Mouse (Mus musculus): ENCODE measurements around the gene Sec61a2. TPM values are rescaled to one million over a fixed set of nuclear protein-coding genes. Genes with fewer than 3 reads are reported as not detected.

The Sec61a2 gene
- polyA plus RNA-seq, 1 experiment from 2014 or later = 102 TPM

DNA sequence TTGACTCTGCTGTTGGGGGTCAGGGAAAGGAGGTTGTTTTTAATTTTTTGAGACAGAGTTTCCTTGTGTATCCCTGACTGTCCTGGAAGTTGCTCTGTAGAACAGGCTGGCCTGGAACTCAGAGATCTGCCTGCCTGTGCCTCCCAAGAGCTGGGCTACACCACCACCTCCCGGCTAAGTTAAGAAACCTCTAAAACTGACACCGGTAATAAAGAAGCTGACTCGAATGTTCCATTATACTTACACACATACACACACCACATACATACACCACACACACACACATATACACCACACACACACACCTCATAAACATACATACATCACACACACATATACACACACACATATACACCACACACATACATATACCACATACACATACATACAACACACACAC lies 39.7 kb upstream of the Sec61a2 start:
- Histone ChIP-seq H3K4me1 (ENCODE audit: control insufficient read depth, insufficient read depth, low read length) (no peaks in the 10 kb centered on the region), H3K9me3 (ENCODE audit: control insufficient read depth, low read length) (no peaks in the 10 kb centered on the region), H3K27me3 (ENCODE audit: control insufficient read depth, insufficient read depth, low read length) (no peaks in the 10 kb centered on the region), H3K4me3 (ENCODE audit: low read length) (no peak overlapping the region), H3K27ac (ENCODE audit: low read depth, low read length) (no peak overlapping the region), H3K9ac (ENCODE audit: low read depth, low read length) (no peak overlapping the region), H3K4me2 (replicated peaks; ENCODE audit: low read depth, low read length) (no peak overlapping the region), H3K36me3 (ENCODE audit: control insufficient read depth, insufficient read depth, low read length) (no peaks in the 10 kb centered on the region)
- no peak for ATAC-seq (ENCODE audit: low FRiP score, low TSS enrichment)
- WGBS = 48% methylated on average over 3 of the region's 3 CpGs

DNA sequence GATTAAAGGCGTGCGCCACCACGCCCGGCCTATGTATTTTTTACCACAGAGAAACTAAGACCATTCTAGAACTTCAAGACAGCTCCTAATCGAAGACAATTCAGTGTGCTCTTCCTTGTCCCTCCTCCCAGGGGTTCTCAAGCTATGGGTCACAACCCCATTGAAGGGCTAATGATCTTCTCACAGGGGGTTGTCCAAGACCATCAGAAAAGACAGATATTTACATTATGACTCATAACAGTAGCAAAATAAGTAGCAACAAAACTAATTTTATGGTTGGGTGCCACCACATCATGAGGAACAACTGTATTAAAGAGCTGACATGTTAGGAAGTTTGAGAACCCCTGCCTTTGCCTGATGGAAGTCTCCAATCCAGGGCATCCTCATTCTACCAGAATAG lies 36.7 kb upstream of the Sec61a2 start:
- ATAC-seq (ENCODE audit: low FRiP score, low TSS enrichment) = no peak
- 96% methylated on average over 5 of the region's 5 CpGs for WGBS

GRCm38 (mm10) chr2:5930291-5931054 lies 35.2 kb upstream of the Sec61a2 start:
- H3K9me3 ChIP-seq (ENCODE audit: control insufficient read depth, low read length) = no peaks in the 10 kb centered on the region
- H3K9ac ChIP-seq (ENCODE audit: low read depth, low read length) = no peak overlapping the region
- no peaks in the 10 kb centered on the region for H3K27me3 ChIP-seq (ENCODE audit: control insufficient read depth, insufficient read depth, low read length)
- H3K27ac ChIP-seq (ENCODE audit: low read depth, low read length) = no peak overlapping the region; the same call in 1 of the 2 replicates
- H3K4me1 ChIP-seq (ENCODE audit: control insufficient read depth, insufficient read depth, low read length) = no peaks in the 10 kb centered on the region
- WGBS = 79% methylated on average over 18 of the region's 18 CpGs
- H3K4me2 ChIP-seq (replicated peaks; ENCODE audit: low read depth, low read length) = no peak overlapping the region
- H3K4me3 ChIP-seq (ENCODE audit: low read length) = no peak overlapping the region
- no peak for ATAC-seq (ENCODE audit: low FRiP score, low TSS enrichment)
- no peaks in the 10 kb centered on the region; the same call in 1 of the 2 replicates for H3K36me3 ChIP-seq (ENCODE audit: control insufficient read depth, insufficient read depth, low read length)

More for the DNA sequence above, 36.7 kb upstream of the Sec61a2 start:
- Histone ChIP-seq H3K4me3 (ENCODE audit: low read length) (no peak overlapping the region), H3K27me3 (ENCODE audit: control insufficient read depth, insufficient read depth, low read length) (no peaks in the 10 kb centered on the region), H3K27ac (ENCODE audit: low read depth, low read length) (no peak overlapping the region), H3K36me3 (ENCODE audit: control insufficient read depth, insufficient read depth, low read length) (no peaks in the 10 kb centered on the region; the same call in 1 of the 2 replicates), H3K4me2 (replicated peaks; ENCODE audit: low read depth, low read length) (no peak overlapping the region), H3K9ac (ENCODE audit: low read depth, low read length) (no peak overlapping the region), H3K4me1 (ENCODE audit: control insufficient read depth, insufficient read depth, low read length) (no peaks in the 10 kb centered on the region), H3K9me3 (ENCODE audit: control insufficient read depth, low read length) (no peaks in the 10 kb centered on the region)

- no peak overlapping the region for H3K9ac ChIP-seq (ENCODE audit: low read depth, low read length)
- H3K4me1 ChIP-seq (ENCODE audit: control insufficient read depth, insufficient read depth, low read length) = no peaks in the 10 kb centered on the region
- no peak overlapping the region for H3K4me2 ChIP-seq (replicated peaks; ENCODE audit: low read depth, low read length)
- H3K27ac ChIP-seq (ENCODE audit: low read depth, low read length) = no peak overlapping the region; the same call in 1 of the 2 replicates
- H3K36me3 ChIP-seq (ENCODE audit: control insufficient read depth, insufficient read depth, low read length) = no peaks in the 10 kb centered on the region; the same call in 1 of the 2 replicates
- H3K27me3 ChIP-seq (ENCODE audit: control insufficient read depth, insufficient read depth, low read length) = no peaks in the 10 kb centered on the region
- H3K9me3 ChIP-seq (ENCODE audit: control insufficient read depth, low read length) = no peaks in the 10 kb centered on the region
- peak; percentile 78 for ATAC-seq (ENCODE audit: low FRiP score, low TSS enrichment)
- H3K4me3 ChIP-seq (ENCODE audit: low read length) = no peak overlapping the region
- 57% methylated on average over 5 of the region's 5 CpGs for WGBS
These were observed 34.6 kb upstream of the Sec61a2 start for GRCm38 (mm10) chr2:5929793-5930192.

GRCm38 (mm10) chr2:5927481-5927880 lies 32.2 kb upstream of the Sec61a2 start:
- H3K4me2 ChIP-seq (replicated peaks; ENCODE audit: low read depth, low read length) = no peak overlapping the region
- no peaks in the 10 kb centered on the region for H3K9me3 ChIP-seq (ENCODE audit: control insufficient read depth, low read length)
- WGBS = 69% methylated on average over 5 of the region's 5 CpGs
- H3K4me1 ChIP-seq (ENCODE audit: control insufficient read depth, insufficient read depth, low read length) = no peaks in the 10 kb centered on the region
- H3K36me3 ChIP-seq (ENCODE audit: control insufficient read depth, insufficient read depth, low read length) = no peaks in the 10 kb centered on the region; the same call in 1 of the 2 replicates
- H3K27ac ChIP-seq (ENCODE audit: low read depth, low read length) = no peak overlapping the region
- no peak for ATAC-seq (ENCODE audit: low FRiP score, low TSS enrichment)
- no peak overlapping the region for H3K4me3 ChIP-seq (ENCODE audit: low read length)
- H3K27me3 ChIP-seq (ENCODE audit: control insufficient read depth, insufficient read depth, low read length) = no peaks in the 10 kb centered on the region
- no peak overlapping the region for H3K9ac ChIP-seq (ENCODE audit: low read depth, low read length)

DNA sequence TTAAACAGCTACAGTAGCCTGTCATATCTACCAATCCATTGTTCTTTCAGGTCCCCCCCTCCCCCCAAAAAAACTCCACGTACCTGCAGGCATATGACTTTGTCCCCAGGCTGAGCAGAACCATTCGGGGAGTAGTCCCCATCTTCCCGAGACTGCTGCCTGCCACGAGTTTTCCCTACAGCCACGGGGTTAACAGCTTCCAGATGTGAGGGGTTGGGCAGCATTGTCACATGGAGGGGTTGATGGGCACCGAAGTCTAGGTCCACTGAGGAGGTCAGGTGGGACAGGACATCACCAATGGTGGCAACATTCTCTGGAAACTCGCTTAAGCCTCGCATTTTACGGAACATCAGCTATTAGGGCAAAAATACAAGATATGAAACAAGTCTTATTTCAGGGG lies 28.6 kb upstream of the Sec61a2 start:
- H3K27me3 ChIP-seq (ENCODE audit: control insufficient read depth, insufficient read depth, low read length) = no peaks in the 10 kb centered on the region
- no peaks in the 10 kb centered on the region; the same call in 1 of the 2 replicates for H3K36me3 ChIP-seq (ENCODE audit: control insufficient read depth, insufficient read depth, low read length)
- WGBS = 76% methylated on average over 9 of the region's 9 CpGs
- no peak overlapping the region for H3K9ac ChIP-seq (ENCODE audit: low read depth, low read length)
- ATAC-seq (ENCODE audit: low FRiP score, low TSS enrichment) = no peak
- H3K4me1 ChIP-seq (ENCODE audit: control insufficient read depth, insufficient read depth, low read length) = no peaks in the 10 kb centered on the region
- H3K27ac ChIP-seq (ENCODE audit: low read depth, low read length) = no peak overlapping the region
- H3K4me2 ChIP-seq (replicated peaks; ENCODE audit: low read depth, low read length) = no peak overlapping the region
- no peak overlapping the region for H3K4me3 ChIP-seq (ENCODE audit: low read length)
- H3K9me3 ChIP-seq (ENCODE audit: control insufficient read depth, low read length) = no peaks in the 10 kb centered on the region

- Histone ChIP-seq H3K9me3 (ENCODE audit: control insufficient read depth, low read length) (no peaks in the 10 kb centered on the region), H3K4me3 (ENCODE audit: low read length) (no peak overlapping the region), H3K27me3 (ENCODE audit: control insufficient read depth, insufficient read depth, low read length) (no peaks in the 10 kb centered on the region), H3K9ac (ENCODE audit: low read depth, low read length) (no peak overlapping the region), H3K4me1 (ENCODE audit: control insufficient read depth, insufficient read depth, low read length) (no peaks in the 10 kb centered on the region), H3K27ac (ENCODE audit: low read depth, low read length) (no peak overlapping the region), H3K36me3 (ENCODE audit: control insufficient read depth, insufficient read depth, low read length) (no peaks in the 10 kb centered on the region; the same call in 1 of the 2 replicates), H3K4me2 (replicated peaks; ENCODE audit: low read depth, low read length) (no peak overlapping the region)
- no peak for ATAC-seq (ENCODE audit: low FRiP score, low TSS enrichment)
- WGBS = 88% methylated on average over 6 of the region's 6 CpGs
These were observed 27.6 kb upstream of the Sec61a2 start for GRCm38 (mm10) chr2:5922823-5923222.

GRCm38 (mm10) chr2:5911282-5911965 lies 16.2 kb upstream of the Sec61a2 start:
- Histone ChIP-seq H3K4me3 (ENCODE audit: low read length) (no peak overlapping the region), H3K27me3 (ENCODE audit: control insufficient read depth, insufficient read depth, low read length) (no peaks in the 10 kb centered on the region), H3K4me2 (replicated peaks; ENCODE audit: low read depth, low read length) (no peak overlapping the region), H3K9ac (ENCODE audit: low read depth, low read length) (no peak overlapping the region), H3K9me3 (ENCODE audit: control insufficient read depth, low read length) (no peaks in the 10 kb centered on the region), H3K4me1 (ENCODE audit: control insufficient read depth, insufficient read depth, low read length) (no peaks in the 10 kb centered on the region), H3K27ac (ENCODE audit: low read depth, low read length) (no peak overlapping the region), H3K36me3 (ENCODE audit: control insufficient read depth, insufficient read depth, low read length) (no peaks in the 10 kb centered on the region; the same call in 1 of the 2 replicates)
- 76% methylated on average over 16 of the region's 16 CpGs for WGBS
- no peak for ATAC-seq (ENCODE audit: low FRiP score, low TSS enrichment)

- WGBS = 56% methylated on average over 3 of the region's 3 CpGs
- no peak overlapping the region for H3K9ac ChIP-seq (ENCODE audit: low read depth, low read length)
- no peak overlapping the region for H3K4me2 ChIP-seq (replicated peaks; ENCODE audit: low read depth, low read length)
- no peaks in the 10 kb centered on the region for H3K9me3 ChIP-seq (ENCODE audit: control insufficient read depth, low read length)
- H3K4me1 ChIP-seq (ENCODE audit: control insufficient read depth, insufficient read depth, low read length) = no peaks in the 10 kb centered on the region
- 0 out of 2 replicates have a peak, but pooled peaks cover 4% of the 10 kb centered on the region for H3K36me3 ChIP-seq (ENCODE audit: control insufficient read depth, insufficient read depth, low read length)
- H3K27ac ChIP-seq (ENCODE audit: low read depth, low read length) = no peak overlapping the region
- H3K27me3 ChIP-seq (ENCODE audit: control insufficient read depth, insufficient read depth, low read length) = no peaks in the 10 kb centered on the region
- H3K4me3 ChIP-seq (ENCODE audit: low read length) = no peak overlapping the region
- ATAC-seq (ENCODE audit: low FRiP score, low TSS enrichment) = no peak
These were observed 11.4 kb upstream of the Sec61a2 start for GRCm38 (mm10) chr2:5906625-5907024.
